Mouse (Mus musculus): ENCODE results near the gene Hes6.

Hes6 gene

GRCm38 (mm10) chr1:91441855-91442254 lies 28.0 kb upstream of the Hes6 start:
- no peak for DNase-seq (ENCODE audit: low spot score)

- DNase-seq (ENCODE audit: low spot score): no peak
These were observed 25.9 kb upstream of the Hes6 start for GRCm38 (mm10) chr1:91439776-91440175.

GRCm38 (mm10) chr1:91437573-91437972 lies 23.7 kb upstream of the Hes6 start:
- DNase-seq (ENCODE audit: low spot score): no peak

- no peak for DNase-seq (ENCODE audit: low spot score)
These were observed 23.2 kb upstream of the Hes6 start for GRCm38 (mm10) chr1:91437083-91437400.

GRCm38 (mm10) chr1:91436380-91437082 lies 22.7 kb upstream of the Hes6 start:
- peak; percentile 90 for DNase-seq (ENCODE audit: low spot score)

- no peak for DNase-seq (ENCODE audit: low spot score)
These were observed 21.8 kb upstream of the Hes6 start for GRCm38 (mm10) chr1:91435606-91436130.

- DNase-seq (ENCODE audit: low spot score): no peak
These were observed 21.1 kb upstream of the Hes6 start for GRCm38 (mm10) chr1:91434905-91435304.

GRCm38 (mm10) chr1:91430761-91431160 lies 16.9 kb upstream of the Hes6 start:
- DNase-seq (ENCODE audit: low spot score): no peak

- DNase-seq (ENCODE audit: low spot score): no peak
These were observed 15.4 kb upstream of the Hes6 start for GRCm38 (mm10) chr1:91429212-91429611.

- peak; percentile 95 for DNase-seq (ENCODE audit: low spot score)
These were observed 14.8 kb upstream of the Hes6 start for GRCm38 (mm10) chr1:91428614-91429013.

GRCm38 (mm10) chr1:91426397-91426796 lies 12.6 kb upstream of the Hes6 start:
- no peak for DNase-seq (ENCODE audit: low spot score)

- DNase-seq (ENCODE audit: low spot score): no peak
These were observed 6.8 kb upstream of the Hes6 start for GRCm38 (mm10) chr1:91420601-91421065.

- no peak for DNase-seq (ENCODE audit: low spot score)
These were observed 6.2 kb upstream of the Hes6 start for GRCm38 (mm10) chr1:91419862-91420600.

- DNase-seq (ENCODE audit: low spot score): no peak
These were observed 4.2 kb upstream of the Hes6 start for GRCm38 (mm10) chr1:91417991-91418390.

- no peak for DNase-seq (ENCODE audit: low spot score)
These were observed 1.5 kb upstream of the Hes6 start for GRCm38 (mm10) chr1:91415311-91415710.

- DNase-seq (ENCODE audit: low spot score): no peak
These were observed 1.1 kb upstream of the Hes6 start for GRCm38 (mm10) chr1:91414903-91415302.

- no peak for DNase-seq (ENCODE audit: low spot score)
These were observed 321 bp downstream of the Hes6 start for GRCm38 (mm10) chr1:91413536-91413897.

GRCm38 (mm10) chr1:91413030-91413506 lies 770 bp downstream of the Hes6 start:
- DNase-seq (ENCODE audit: low spot score): peak; percentile 91

- DNase-seq (ENCODE audit: low spot score): peak; percentile 68
These were observed 1.4 kb downstream of the Hes6 start for GRCm38 (mm10) chr1:91412286-91413029.

- peak; percentile 60 for DNase-seq (ENCODE audit: low spot score)
These were observed 2.1 kb downstream of the Hes6 start for GRCm38 (mm10) chr1:91411631-91412285.

GRCm38 (mm10) chr1:91407819-91408218 lies 6.0 kb downstream of the Hes6 start:
- no peak for DNase-seq (ENCODE audit: low spot score)

Measured in testis, postnatal 10 days (tissue).